Comparison of ENCODE assay signal across 9 mouse cellular contexts in the genomic region with DNA sequence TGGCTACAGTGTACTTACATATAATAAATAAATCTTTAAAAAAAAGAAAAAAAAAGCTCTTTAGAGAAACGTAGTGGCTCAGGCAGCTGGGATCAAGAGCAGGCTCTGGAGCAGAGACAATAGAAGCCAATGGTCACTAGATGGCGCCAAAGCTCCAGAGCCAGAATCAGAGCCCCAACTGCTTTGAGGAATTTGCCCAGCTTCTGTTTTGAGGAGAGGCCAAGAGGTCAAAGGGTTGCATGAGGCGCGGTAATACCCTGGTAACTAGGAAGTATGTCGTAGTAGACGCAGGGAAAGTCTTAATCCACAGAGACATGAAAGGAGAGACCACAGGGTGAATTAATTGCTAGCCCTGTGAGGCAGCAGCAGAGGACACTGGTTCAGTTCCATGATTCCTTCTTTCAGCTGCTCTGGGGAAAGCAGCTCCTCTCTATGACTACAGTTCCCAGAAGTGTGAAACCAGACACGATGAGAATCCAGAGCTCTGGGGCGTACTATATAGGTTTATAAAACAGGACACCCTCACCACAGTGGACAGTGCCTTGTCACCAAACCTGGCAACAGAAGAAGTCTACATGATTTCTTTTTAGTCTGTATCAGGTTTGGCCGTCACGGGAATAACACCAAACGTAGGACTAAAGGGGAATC. TPM values are rescaled to one million over a fixed set of nuclear protein-coding genes. Genes with fewer than 3 reads are reported as not detected.
DNase-seq lines count a peak whose midpoint lies in the region; ATAC-seq and TF ChIP-seq lines count a peak whose summit lies in the region.
"Had no signal": no experiment of that assay in that cellular context is flagged by ENCODE, and none has a peak within 500 bp of the region (broad histone marks: within the 10 kb centered on the region; RNA-seq: fewer than 3 reads in every experiment).

No protein-coding gene starts in this region.

- H3K9ac ChIP-seq in forebrain, postnatal 0 days = no peak overlapping the region
- no peak overlapping the region for H3K9ac ChIP-seq in hindbrain, embryonic 13.5 days
- H3K9ac ChIP-seq: liver, embryonic 15.5 days had no signal

- peak; percentile 83 for ATAC-seq in forebrain, postnatal 0 days
- peak; percentile 23; the same call in 1 of the 2 replicates for ATAC-seq in hindbrain, embryonic 13.5 days (ENCODE audit: low FRiP score)
- ATAC-seq in megakaryocyte, adult 5-6 weeks (ENCODE audit: poor library complexity, severe bottlenecking) = peak; percentile 86

- 21% methylated on average over 11 of the region's 11 CpGs for WGBS in forebrain, postnatal 0 days
- WGBS in hindbrain, embryonic 13.5 days = 26% methylated on average over 11 of the region's 11 CpGs

- peak; percentile 91 for DNase-seq in R1 (ENCODE audit: low read depth, low spot score)
- peak; percentile 46 for DNase-seq in cerebellum, adult 11-12 months
- DNase-seq in forebrain, postnatal 0 days = peak; percentile 90
- DNase-seq in layer of hippocampus, postnatal 25 days (ENCODE audit: extremely low spot score in 1 of 2, low spot score in 1 of 2) = peak; percentile 57 to 83
- peak; percentile 72 to 82 for DNase-seq in right cerebral cortex, postnatal 10 days (ENCODE audit: low spot score in 2 of 2)
- peak; percentile 65 to 71 for DNase-seq in urinary bladder, postnatal 36 days (ENCODE audit: low spot score in 2 of 2)

- H3K4me1 ChIP-seq in forebrain, postnatal 0 days (ENCODE audit: insufficient read depth) = no peaks in the 10 kb centered on the region
- no peaks in the 10 kb centered on the region for H3K4me1 ChIP-seq in hindbrain, embryonic 13.5 days (replicated peaks)

- H3K4me2 ChIP-seq in forebrain, postnatal 0 days (ENCODE audit: low read depth) = no peak overlapping the region
- H3K4me2 ChIP-seq in hindbrain, embryonic 13.5 days = no peak overlapping the region
- H3K4me2 ChIP-seq: liver, embryonic 15.5 days had no signal

- TF ChIP-seq CTCF in forebrain, postnatal 0 days (IDR thresholded peaks at IDR 0.05; ENCODE audit: low read depth) = peak; percentile 96

- no peak overlapping the region for H3K4me3 ChIP-seq in forebrain, postnatal 0 days (ENCODE audit: low read depth, low read length)
- H3K4me3 ChIP-seq in hindbrain, embryonic 13.5 days = no peak overlapping the region
- H3K4me3 ChIP-seq: liver, embryonic 15.5 days had no signal

- no peaks in the 10 kb centered on the region for H3K36me3 ChIP-seq in forebrain, postnatal 0 days (ENCODE audit: insufficient read depth)
- H3K36me3 ChIP-seq in hindbrain, embryonic 13.5 days = no peaks in the 10 kb centered on the region
- H3K36me3 ChIP-seq: liver, embryonic 15.5 days had no signal

- H3K27me3 ChIP-seq in forebrain, postnatal 0 days (ENCODE audit: insufficient read depth, low read length) = no peaks in the 10 kb centered on the region
- 0 out of 2 replicates have a peak, but pooled peaks cover 2% of the 10 kb centered on the region for H3K27me3 ChIP-seq in hindbrain, embryonic 13.5 days
- H3K27me3 ChIP-seq: liver, embryonic 15.5 days had no signal

- H3K27ac ChIP-seq in forebrain, postnatal 0 days (ENCODE audit: low read depth, low read length) = no peak overlapping the region
- H3K27ac ChIP-seq in hindbrain, embryonic 13.5 days = no peak overlapping the region
- H3K27ac ChIP-seq: liver, embryonic 15.5 days had no signal

- no peaks in the 10 kb centered on the region for H3K9me3 ChIP-seq in forebrain, postnatal 0 days (ENCODE audit: low read length)
- H3K9me3 ChIP-seq in hindbrain, embryonic 13.5 days = no peaks in the 10 kb centered on the region
- H3K9me3 ChIP-seq: liver, embryonic 15.5 days had no signal

RNA-seq across cellular contexts. Expression of a gene that starts 27.9 kb away (rescaled TPM):
- total RNA-seq in forebrain, postnatal 0 days (2014; rRNA removed) = 0.62 and 1.2 TPM in 2 replicates
- polyA plus RNA-seq in forebrain, postnatal 0 days (2015; fragmentation: Nextera tagmentation; extraction: Ambion mirVana) = 2.9 and 4.7 TPM in 2 replicates
- polyA plus RNA-seq in hindbrain, embryonic 13.5 days (2015; fragmentation: Nextera tagmentation; extraction: Ambion mirVana) = 0.19 TPM in 1 of 2 replicates, not detected in the other
- total RNA-seq in layer of hippocampus, postnatal 25 days (2021) = 10 to 100 TPM in 1 of 2 experiments, 1 to 10 TPM in 1; 9.6 to 16.1 TPM
- not detected in 2 replicates for total RNA-seq in megakaryocyte, adult 5-6 weeks (2015)
- total RNA-seq in megakaryocyte, adult 5-6 weeks (2017) = not detected in 2 replicates
- polyA plus RNA-seq: liver, embryonic 15.5 days had no signal

RNA-seq across cellular contexts. Expression of a gene that starts 52.2 kb away (rescaled TPM):
- total RNA-seq in forebrain, postnatal 0 days (2014; rRNA removed) = 40.6 and 50.6 TPM in 2 replicates
- 28.0 and 31.9 TPM in 2 replicates for polyA plus RNA-seq in forebrain, postnatal 0 days (2015; fragmentation: Nextera tagmentation; extraction: Ambion mirVana)
- polyA plus RNA-seq in hindbrain, embryonic 13.5 days (2015; fragmentation: Nextera tagmentation; extraction: Ambion mirVana) = 66.2 and 66.8 TPM in 2 replicates
- 10 to 100 TPM; 18.0 to 22.1 TPM for total RNA-seq in layer of hippocampus, postnatal 25 days (2021)
- total RNA-seq in megakaryocyte, adult 5-6 weeks (2015) = 78.2 and 85.2 TPM in 2 replicates
- 66.9 and 67.6 TPM in 2 replicates for total RNA-seq in megakaryocyte, adult 5-6 weeks (2017)

Comparison
In these comparisons a context has a peak if more than half of its experiments do, and no peak if none do; other contexts are left out.
1. ATAC-seq: peak in every context shown above with its lines; median percentile 86 in megakaryocyte, adult 5-6 weeks; 83 in forebrain, postnatal 0 days; 23 in hindbrain, embryonic 13.5 days.